Mouse (Mus musculus): ENCODE data around the gene Syn1.

Gene Syn1

DNA sequence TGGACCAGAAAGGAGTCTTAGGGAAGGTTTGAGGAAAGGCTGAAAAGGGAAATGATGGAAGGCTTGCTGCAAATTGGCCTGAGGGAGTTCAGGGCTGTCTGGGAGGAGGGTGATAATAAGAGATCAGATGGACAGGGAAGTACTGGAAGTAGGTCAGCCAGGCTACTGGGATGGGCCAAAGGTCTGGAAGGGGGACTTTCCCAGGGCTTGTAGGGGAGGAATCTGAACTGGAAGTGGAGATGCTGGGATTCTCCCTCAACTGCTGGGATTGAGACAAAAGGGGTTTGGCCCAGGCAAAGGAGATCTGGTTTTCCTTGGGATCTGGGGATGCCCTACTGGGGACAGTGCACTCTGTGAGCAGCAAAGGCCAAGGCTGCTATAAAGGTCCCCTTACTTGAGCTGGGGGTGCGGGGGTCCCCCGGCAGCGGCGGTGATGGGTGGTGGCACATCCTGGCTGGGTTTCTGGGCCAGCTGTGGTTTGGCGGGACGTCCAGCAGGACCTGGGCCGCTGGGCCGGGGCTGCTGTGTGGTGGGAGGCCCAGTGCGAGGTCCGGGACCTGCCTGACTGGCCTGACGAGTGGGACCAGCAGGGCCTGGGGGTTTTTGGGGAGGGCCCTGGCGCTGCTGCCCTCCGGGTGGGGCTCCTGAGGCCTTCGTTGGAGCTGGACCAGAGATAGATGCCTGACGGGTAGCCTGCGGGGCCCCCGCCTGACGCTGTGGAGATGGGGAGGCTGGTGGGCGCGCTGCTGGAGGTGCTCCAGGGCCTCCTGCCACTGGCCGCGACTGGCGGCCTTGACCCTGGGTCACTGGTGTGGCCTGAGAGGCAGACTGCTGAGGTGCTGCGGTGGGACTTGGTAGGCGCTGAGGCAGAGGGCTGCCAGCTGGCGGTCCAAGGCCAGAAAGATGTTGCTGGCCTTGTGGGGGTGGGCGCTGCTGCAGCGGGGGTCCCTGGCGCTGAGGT, 58.4 kb downstream of the Syn1 start:
- no peak for DNase-seq

DNA sequence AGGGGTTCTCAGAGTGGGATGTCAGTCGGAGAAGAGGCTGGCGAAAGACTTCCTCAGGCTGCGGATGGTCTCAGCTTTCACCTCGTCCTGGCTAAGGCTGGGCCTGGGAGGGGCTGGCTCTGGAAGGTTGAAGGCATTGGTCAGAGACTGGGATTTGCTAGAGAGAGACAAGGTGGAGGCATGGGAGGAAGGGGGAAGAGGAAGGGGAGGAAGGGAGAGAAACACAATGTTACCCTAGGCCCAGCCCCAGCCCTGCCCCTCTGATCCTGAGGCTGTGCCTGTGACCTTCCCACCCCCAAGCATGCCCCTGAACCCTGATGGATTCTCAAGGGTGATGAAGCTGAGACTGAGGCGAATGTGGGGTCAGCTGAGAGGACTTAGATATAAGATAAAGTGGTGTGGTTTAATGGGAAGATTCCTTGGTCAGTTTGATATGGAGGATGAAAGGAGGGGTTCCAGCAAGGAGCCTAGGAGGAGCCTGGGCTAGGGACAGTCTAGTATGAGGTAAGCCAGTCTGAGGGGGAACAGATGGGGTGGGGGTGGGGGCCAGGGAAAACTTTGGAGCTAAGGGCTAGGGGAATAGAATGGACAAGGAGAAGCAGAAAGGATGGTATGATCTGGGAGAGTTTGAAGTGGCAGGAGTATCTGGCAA, 59.2 kb downstream of the Syn1 start:
- no peak for DNase-seq

DNA sequence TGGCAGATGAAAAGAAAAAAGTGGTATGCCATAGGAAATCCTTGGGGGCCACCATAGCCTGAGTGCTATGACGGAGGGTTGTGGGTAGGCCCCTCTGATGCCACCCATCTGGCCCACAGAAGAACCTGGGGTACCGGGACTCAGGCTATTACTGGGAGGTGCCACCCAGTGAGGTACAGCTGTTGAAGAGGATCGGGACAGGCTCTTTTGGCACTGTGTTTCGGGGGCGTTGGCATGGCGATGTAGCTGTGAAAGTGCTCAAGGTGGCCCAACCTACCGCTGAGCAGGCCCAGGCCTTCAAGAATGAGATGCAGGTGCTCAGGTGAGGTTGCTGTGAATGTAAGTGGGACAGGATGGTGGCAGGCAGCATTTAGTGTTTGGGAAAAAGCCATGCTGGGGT, 67.0 kb downstream of the Syn1 start:
- DNase-seq = no peak

DNA sequence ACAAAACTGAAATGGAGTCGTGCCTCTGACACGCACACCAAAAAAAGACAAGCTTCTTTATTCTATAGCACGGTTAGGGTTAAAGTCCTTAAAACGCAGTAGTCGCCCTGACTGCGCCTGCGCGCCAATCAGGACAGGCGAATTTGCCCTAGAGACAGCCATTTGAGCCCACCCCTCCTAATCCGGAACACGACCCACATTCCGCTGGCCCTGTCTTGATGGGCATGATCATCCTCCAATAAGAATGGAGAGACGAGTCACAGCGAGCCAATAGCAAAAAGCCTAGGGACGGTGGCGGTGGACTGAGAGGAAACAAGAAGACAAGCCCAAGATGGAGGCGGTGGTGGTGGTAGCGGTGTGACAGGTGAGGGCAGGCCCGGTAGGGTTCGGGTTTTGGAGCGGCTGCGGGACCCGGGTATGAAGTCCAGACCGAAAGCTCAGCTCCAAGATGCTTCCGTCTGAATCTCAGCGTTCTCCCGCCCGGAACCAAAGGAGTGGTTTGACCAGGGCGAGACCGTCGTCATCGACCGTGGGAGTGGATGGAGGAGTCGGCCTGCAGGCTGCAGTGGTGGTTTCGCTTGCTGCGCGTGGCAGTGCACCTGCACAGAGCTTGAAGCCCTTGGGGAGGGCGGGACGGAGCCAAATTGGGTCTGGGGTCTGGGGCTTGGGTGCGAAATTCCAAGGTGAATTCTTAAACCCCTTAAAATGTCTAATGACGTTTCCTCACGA, 72.4 kb downstream of the Syn1 start:
- DNase-seq = peak; percentile 88

DNA sequence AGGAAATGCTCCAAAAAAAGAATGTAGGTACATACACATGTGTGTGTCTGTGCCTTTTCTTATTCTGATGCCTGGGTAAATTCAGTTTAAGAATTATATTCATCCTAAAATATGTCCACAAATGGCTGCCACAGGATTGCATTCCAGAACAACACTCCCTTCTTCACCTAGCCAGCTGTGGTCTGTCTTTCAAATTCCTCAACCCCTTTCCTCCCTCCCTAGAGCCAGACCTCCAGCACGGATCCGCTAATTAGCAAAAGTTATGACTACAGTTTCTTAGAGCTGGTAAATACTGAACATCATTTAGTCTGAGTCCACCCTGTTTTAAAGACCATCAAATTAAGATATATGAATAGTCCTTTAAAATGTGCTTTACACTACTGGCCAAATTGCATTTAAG, 73.0 kb downstream of the Syn1 start:
- no peak for DNase-seq

DNA sequence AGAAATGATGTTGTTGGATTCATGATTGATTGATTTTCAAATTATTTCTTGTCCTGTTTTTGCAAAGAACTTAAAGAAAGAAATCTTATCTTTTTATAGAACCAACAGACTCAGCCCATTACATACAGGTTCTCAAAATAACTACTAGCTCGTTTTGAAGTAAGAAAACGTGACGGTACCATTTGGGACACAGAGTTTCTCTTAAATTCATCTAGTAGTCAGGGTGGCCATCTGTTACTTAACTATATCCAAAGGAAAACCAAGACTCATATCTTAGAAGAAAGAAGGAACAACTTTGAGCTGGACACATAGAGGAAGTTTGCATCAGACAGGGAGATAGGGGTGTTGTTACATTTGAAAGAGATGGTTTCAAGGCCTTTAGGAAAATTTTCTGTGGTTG, 73.6 kb downstream of the Syn1 start:
- DNase-seq = no peak

DNA sequence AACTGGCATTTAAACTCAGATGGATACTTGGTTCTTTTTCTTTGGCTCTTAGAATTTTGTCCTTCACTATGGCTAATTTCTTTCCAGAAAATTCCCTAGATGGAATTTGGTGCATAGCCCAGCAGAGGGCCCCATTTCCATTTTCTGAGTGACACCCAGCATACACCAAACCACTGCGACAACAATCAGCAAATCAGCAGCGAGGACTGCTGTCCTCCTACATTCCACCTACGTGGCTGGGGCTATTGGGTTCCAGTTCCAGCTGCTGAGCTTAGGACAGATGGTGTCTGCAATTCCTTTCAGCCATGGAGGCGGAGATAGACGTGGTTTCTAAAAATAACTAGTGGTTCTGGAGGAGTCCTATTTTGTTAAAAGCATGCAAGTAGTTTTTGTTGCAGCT, 91.9 kb downstream of the Syn1 start:
- peak; percentile 41 for DNase-seq

DNA sequence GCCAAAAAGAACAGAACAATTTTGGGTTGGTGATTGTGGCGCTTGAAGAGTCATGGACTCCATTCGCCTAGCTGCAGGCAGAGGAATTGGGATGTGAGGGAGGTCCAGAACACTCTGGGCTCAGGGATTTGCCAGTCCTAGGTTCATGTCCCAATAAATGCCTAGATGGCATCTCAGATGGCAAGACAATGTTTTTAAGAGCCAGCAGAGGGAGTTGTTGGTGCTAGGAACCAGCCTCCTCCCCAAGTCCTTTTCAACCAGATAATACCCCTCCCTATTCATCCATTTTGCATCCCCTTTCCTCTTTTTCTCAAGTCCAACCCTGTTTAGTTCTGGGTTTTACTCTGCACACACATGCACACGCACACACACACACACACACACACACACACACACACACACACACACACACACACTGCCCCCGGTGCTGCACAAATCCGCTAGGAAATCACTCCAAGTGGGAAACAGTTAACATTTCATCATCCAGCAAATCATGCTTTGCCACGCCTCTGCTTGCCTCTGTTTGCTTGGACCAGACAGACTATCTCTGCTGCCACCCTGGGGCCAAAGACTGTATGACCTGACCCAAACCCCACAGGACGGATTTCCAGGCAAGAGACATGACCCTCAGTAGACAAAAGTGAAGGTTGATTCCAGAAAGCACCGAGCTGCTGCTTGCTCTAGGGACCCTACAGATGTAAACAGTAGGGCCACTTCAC, 100.9 kb downstream of the Syn1 start:
- DNase-seq = peak; percentile 41

DNA sequence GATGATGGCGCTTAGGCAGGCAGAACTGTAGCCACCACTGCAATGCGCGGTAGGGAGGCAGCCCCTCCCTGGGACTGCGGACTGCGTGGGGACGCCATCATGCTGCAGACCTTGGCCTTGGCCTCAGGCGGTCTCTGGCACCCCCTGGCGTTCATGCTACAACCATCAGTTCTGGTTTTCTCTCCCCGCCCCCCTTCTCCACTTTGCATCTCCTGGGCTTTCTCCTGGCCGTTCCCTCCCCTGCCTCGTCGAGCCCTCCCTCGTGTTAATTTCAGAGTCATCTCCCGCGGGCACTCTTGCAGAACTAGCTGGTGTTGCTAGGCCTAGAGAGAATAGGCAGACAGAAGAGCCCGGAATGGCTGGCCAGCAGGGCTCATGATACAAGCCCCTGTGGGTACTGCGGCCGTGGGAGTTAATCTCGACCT, 101.6 kb downstream of the Syn1 start:
- peak; percentile 74 for DNase-seq

DNA sequence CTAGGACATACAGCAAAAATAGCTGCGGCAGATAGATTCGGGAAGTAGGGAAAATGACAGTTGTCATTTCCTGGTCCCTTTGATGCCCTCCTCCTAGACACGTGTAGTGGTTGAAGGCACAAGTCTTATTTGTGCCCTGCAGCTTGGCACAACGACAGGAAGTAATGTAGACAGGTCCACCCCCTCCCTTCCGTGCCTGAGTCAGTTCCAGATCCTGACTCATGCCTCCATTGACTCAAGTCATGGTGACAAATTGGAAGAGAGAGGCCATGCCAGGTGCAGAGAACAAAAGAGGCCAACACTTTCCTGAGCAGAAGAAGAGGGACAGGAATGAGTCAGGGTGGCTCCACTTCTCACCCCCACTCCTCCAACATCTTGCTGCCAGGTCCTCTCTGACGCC, 103.8 kb downstream of the Syn1 start:
- DNase-seq = peak; percentile 5
